Mouse (Mus musculus): ENCODE data around the gene Cldn34b3. TPM values are rescaled to one million over a fixed set of nuclear protein-coding genes. Genes with fewer than 3 reads are reported as not detected.
"Not testable (repeated sequence)": the region's sequence is repeated elsewhere in the genome, so short reads cannot be mapped to it uniquely, and the experiment has no call there.

The Cldn34b3 gene
- total RNA-seq (2021) = not detected
- long read RNA-seq = 0 reads

DNA sequence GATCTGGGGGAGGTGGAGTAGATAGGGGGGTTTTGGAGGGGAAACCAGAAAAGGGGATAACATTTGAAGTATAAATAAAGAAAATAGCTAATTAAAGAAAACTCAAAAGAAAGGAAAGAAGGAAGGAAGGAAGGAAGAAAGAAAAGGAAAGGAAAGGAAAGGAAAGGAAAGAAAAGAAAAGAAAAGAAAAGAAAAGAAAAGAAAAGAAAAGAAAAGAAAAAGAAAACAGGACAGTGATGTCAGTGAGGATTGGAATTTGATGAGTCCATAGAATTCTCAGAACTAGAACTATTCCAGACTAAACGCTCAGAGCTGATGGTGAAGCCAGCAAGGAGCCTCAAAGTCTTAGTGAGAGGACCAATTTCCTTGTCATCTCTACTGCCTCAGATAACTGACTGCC lies at the start of gene Cldn34b3:
TSS of gene Cldn34b3 (plus strand) at position 301 of the 400 bp plus-strand sequence.
- DNase-seq (ENCODE audit: low spot score in 2 of 2) = not testable (repeated sequence)

Other genes with a start within 250 kb of the Cldn34b3 start
- not detected for gene Cldn34b4, start 129.0 kb downstream of the Cldn34b3 start, total RNA-seq (2021)

All from layer of hippocampus, postnatal 10 days (tissue).